Mouse (Mus musculus) hematopoietic stem cell, adult 5-6 weeks (primary cell): ENCODE measurements around the gene Gm20075. TPM values are rescaled to one million over a fixed set of nuclear protein-coding genes. Genes with fewer than 3 reads are reported as not detected.
"Not testable (repeated sequence)": the region's sequence is repeated elsewhere in the genome, so short reads cannot be mapped to it uniquely, and the experiment has no call there.

Experiments used
- ATAC-seq, 2 experiments: fragments of 125-278 bp in 1 of 2; replicated peaks in 1 of 2; 2 replicates each; pipeline ENCODE4 v1.8.0; 2016 to 2017; ENCODE audit warnings: inconsistent platforms in 2 of 2, mild to moderate bottlenecking in 2 of 2, moderate number of reproducible peaks in 2 of 2, low read depth in 1 of 2, moderate TSS enrichment in 1 of 2; ENCODE audit not compliant: low FRiP score in 2 of 2, poor library complexity in 2 of 2, severe bottlenecking in 2 of 2, insufficient read depth in 1 of 2, low TSS enrichment in 1 of 2
- total RNA-seq: library from RNA; stranded (forward); fragments of 172-1452, 232-1000 nt; gene quantifications from 2 replicates; pipeline ENCODE4 v1.2.3, GENCODE M21; 2017

Gm20075 gene
- total RNA-seq, result 4.6 and 10.7 TPM in 2 replicates

DNA sequence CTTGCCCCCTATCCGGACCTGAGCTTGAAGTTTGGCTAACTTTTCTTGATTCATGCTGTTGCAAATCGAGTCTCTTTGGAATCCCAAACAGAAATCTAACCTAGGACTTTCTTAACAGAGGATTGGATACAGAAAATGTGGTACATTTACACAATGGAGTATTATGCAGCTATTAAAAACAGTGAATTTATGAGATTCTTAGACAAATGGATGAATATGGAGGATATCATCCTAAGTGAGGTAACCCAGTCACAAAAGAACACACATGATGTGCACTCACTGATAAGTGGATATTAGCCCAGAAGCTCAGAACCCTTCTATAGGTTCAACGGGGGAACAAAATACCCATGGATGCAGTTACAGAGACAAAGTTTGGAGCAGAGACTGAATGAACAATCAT, at the start of gene Gm20075:
Gm20075 (minus strand) TSS at position 101 of the 400 bp plus-strand sequence.
- not testable (repeated sequence) for ATAC-seq

DNA sequence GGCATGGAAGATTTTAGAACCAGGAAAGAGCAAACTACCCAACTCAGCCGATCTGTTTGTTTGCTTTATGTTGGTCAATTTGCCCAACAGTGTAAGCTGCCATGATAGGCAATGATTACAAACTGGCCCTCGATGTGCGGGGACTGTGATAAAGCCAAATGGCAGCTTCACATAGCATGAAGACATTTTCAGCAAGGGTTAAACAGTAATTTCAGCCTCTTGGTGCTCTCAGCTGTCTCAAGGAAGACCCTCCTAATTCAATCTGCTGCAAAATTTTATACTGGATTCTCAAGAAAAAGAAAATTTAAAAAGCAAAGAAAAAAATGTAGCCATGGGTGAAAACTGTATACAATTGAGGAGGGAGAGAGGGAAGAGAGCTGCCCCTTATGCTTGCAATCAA, 47.9 kb upstream of the Gm20075 start:
- ATAC-seq, result no peak

DNA sequence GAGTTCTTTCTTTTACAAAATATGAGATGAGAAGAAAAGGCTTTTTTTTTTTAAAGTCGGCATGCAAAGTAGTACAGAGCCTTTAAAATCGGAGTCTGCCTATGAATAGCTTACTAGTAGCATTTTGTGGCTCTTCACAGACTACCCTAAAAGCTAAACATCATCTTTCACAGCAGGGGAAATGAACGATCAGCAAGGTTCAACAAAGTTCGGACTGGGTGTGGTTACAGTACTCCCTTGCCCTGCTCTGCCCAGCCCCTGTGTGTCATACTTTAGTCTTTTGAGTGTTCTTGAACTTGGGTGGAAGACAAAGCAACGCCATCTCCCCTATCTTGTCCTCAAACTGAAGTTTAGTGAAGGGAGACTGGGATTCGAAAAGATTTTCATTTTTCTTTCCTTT, 45.5 kb upstream of the Gm20075 start:
- no peak for ATAC-seq

DNA sequence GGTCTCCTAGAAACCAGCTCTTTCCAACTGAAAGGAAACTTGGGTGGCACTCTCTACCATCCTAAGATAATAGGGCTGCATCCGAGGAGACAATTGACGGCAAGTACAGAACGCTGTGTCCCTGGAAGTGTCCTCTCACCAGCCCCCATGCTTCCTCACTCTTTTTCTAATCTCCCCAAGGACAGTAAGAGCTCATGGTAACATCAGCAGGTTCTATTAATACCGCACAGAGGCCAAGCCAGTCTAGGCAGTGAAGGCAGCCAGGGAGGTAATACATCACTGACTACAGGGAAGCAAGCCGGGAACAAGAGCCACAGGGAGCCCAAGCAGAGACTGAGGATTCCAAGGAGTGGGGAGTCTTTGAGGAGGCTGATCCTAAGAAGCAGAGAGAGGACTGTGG, 43.8 kb upstream of the Gm20075 start:
- ATAC-seq, result no peak

DNA sequence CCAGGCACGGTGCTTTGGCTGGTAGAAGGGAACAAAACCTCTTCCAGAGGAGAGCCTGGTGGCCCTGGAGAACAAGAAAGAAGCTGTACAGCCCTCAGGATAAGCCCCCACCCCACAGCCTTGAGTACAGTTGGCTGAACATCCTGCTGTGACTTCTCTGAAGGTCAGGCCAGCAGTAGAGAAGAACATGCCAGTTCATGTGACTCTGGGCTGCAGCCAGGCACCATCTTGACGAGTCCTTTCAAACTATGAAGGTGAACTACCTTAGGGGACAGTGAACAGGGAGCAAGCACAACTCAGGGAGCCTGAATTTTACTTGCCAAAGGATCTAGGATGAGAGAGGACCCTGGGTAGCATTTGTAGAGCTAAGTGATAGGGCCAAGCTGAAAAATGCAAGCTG, 31.5 kb upstream of the Gm20075 start:
- no peak for ATAC-seq

DNA sequence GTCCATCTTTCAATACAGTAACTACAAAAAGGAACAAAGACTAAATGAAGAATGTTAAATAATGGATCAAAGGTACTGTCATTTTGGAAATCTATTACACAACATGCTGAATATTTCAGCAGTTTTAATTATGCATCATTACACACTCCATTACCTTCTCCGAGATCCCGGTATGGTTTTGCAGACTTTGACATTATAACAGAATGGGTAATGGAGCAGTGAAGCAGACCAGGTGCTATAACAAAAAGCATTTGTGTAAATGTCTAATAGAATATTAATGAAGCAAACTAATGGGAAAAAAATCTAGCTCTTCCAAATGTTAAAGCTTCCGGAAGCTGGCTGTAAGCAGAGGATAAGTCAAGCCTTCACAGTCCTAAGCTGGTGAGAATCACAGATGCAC, 29.6 kb upstream of the Gm20075 start:
- no peak for ATAC-seq

DNA sequence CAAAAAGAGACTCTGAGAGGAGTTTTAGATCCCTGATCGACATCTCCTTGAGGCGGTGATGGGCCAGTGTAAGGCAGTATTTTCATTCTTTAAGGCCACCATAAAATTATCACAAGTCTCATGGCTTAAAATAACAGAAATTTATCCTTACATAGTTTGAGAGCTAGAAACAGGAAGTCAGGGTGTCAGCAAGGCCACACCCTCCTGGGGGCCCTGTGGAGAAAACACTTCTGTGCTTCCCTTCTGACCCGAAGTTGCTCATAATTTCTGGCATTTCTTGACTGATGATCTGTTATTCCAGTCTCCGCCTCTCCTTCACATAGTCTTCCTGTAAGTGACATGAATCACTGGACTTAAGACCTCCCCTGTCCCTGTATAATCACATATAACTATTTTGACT, 25.2 kb upstream of the Gm20075 start:
- peak; percentile 71 to 75 for ATAC-seq

DNA sequence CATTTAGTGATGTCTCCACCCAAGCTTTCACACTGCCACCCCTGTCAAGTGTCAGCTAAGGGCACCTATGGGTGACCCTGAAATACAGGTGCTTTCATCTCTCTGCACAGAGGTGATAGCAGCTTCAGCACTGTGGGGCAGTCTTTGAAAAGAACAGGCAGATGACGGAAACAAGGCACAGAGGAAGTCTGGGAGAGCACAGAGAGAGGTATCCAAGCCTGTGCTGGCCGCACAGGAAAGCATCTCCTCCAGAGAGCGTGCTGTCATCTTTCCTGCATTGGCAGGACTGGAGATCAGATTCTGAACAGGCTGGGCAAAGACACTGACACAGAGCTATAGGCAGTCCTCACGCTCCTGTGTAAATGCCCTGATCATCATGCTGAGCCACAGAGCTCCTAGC, 9.8 kb upstream of the Gm20075 start:
- ATAC-seq, result no peak

DNA sequence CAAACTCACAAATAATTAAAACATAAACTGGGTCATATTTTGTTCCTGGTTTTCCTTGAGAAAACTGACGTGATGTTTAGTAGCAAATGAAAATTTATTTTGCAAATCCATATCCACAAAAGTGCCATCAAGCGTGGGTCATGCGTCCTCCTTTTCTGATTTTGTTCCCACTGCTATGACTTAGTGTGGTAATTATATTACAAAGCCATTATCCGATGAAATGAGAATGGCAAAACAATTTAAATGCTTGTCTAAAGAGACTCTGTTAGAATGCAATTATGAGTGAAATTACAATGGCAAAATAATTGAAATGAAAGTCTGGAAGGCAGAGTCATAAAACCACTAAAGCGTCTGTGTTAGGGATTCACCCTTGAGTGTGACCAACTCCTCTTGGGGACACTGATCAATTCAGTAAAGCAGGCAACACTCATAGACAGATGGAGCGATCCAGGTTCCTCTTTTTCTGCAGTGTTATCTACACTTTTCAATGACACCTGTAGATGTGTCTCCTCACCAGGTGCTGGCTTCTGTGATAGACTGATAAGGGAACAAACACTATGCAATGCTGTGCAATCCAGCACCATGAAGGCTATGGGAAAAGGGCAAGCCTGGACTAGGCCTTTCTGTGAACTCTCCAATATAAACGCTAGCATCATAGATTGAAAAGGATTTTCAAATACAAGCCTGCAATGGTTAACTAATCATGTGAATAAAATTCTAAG, 4.6 kb upstream of the Gm20075 start:
- ATAC-seq, result no peak

DNA sequence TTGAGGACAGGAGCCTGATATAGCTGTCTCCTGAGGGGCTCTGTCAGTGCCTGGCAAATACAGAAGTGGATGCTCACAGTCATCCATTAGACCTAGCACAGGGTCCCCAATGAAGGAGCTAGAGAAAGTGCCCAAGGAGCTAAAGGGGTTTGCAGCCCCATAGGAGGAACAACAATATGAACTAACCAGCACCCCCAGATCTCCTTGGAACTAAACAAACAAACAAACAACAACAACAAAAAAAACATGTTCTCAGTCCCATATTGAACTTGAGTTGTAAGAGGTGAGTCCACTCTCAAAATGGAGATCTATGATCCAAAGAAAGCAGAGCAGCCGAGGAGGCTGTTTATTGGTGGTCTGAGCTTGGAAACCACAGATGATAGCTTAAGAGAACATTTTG, 578 bp upstream of the Gm20075 start, which contains the start of gene Gm17190:
Gm17190 (plus strand) TSS at position 301 of the 400 bp plus-strand sequence.
- not testable (repeated sequence) for ATAC-seq

DNA sequence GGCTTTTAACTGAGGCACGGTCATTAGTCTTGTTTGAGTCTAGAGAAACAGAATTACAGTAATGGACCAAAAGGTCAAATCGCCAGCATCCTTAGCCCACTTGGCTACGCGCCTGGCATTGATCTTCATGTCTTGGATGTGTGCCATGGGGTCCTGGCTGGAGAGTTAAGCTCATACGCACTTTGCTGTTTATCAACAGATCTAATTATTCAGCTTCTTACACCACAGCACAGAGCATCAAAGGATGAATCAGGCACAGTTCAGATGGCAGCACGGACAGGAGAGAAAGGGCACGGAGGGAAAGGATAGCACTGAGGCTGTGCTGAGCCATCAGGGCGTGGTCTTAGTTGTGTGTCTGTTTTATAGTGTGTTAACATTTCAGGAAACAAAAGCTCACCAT, 7.6 kb downstream of the Gm20075 start:
- no peak for ATAC-seq

DNA sequence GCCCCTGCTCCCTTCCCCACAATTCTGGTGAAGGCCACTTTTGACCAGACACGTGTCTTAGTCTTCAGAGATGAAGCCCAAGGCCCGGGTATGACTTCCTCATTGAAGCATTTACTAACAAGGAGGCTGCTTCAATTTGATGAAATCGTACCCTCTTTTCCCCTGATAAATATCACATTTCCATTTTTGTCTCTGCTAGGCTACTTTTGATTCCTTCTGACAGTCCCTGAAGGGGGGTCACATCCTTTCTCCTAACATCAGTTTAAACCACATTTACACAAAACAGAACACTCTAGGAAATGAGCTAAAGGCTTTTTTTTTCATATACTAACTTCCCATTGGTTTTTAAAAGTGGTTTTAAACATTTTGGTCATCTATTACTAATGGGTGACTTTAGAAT, 28.4 kb downstream of the Gm20075 start:
- no peak for ATAC-seq

DNA sequence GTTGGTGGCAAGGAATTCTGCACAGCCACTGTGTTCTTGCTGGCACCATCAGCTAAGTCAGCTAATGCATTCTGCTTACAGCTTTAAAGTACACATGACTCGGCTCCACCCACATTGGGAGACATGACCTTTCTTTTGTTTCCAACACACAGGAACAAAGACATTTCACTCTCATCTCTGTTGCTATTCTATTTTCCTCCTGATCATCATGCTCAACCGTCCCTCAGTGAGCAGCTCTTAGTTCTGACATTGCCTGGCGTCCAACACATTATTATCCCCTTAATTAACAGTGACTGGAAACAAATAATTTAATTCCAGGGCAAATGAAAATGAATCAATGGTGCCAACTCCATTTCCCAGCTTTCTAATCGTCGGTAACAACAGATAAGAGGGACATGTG, 35.8 kb downstream of the Gm20075 start:
- ATAC-seq, result no peak

DNA sequence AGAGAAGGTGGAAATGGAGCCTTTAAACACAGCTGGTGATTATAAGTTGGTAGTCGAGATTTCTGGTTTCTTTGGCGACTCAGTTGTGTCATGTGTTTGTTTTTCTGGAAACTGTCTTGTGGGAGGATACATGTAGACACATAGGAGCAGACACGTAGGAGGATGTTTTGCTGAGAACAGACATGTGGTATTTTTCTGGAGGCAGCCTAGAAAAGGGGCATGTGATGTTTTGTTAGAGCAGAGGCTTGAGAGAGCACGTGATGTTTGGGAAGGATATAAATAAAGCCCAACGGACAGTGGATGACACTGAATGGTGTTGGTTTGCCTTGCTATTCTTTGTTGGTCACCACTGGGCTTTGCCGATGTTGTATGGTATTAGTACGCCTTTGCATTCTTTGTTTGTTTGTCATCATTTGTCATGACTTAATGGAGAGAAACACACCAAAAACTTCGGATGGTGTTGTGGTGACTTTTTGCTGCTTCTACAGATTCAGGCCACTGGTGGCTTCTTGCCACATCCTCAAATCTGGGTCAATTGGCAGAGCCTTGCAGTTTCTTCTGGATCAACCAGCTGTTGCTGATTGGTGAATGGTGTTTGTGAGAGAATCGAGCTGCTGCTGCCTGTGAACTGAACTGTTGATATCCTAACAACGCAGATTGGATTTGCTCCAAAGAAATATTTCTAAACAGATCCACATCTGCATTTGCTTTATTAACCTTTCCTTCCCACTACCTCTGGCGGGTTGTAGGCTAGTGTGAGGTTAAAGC, 40.7 kb downstream of the Gm20075 start:
- no peak for ATAC-seq

DNA sequence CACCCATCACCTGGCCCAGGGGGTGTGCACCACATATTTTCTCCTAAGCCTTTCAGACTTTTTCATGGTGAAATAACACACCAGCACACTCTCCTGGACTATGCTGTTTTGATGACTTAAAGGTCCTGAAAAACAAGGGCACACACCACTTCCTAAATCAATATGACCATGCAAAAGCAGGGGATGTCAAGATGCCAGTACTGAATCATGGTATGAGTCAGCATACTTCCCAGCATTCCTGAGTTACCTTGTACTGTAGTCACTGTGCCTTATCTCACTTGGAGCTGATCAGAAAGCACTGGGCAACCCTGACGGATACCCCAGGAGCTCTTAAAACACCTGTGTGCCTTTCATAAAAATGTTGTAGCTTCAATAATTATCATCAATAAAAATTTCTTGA, 41.6 kb downstream of the Gm20075 start:
- ATAC-seq, result no peak

DNA sequence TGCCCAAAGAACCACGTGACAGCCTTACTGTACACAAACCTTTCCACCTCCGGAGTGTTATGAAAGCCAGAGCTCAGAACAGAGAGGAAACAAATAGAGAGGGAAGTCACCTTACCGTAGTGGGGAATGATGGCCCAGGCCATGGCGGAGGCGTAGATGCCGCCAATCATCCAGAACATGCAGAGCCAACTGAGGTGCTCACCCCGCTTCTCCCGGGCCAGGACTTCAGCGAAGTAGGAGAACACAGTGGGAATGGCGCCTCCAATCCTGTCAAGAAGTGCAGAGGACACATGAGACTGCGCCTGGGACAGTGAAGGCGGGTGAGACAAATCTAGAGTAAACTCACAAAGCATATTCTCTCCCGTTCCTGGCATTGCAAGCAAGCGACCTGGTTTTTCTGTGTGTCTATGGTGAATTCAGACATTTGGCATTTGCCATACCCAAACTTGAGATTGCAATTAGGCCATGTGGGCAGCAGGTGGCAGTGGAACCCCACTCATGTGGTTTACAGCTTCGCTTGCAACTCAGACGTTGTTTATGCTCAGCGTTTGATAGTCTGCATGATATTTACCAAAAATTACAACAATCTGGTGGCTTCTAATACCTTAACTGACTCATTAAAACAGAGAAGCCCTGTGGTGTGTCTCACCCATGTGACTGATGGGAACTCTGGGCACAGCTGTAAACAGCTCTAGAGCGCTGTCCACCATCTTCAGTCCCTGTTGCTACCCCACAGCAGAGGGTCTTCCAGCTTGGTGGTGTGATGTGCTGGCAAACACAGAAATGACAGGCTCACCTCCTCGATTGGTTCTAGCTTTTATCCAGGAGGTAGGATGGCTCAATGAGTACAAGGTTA, 50.6 kb downstream of the Gm20075 start:
- ATAC-seq, result peak; percentile 60 to 73; a peak in 3 of 4 replicates
